In the genomic region with DNA sequence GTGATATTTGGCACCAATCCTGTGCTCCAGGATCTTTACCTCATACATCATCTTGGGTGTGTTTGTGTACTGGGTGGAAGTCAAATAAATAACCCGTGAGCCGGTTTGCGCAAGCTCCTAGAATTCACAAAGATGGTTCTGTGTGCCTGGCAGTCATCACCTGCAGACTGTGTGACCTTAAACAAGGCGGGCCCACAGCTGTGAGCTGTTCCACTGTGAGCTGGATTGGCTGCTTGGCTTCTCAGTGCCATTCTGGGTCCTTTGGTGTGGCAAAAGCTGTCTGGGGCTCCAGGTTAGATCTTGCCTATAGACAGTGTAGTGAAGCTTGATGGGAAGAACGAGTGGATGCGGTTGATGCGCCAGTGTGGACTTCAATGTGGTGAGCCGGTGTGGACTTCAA, we compare ENCODE assay signal across 15 mouse cellular contexts. TPM values are rescaled to one million over a fixed set of nuclear protein-coding genes. Genes with fewer than 3 reads are reported as not detected.
A peak's percentile ranks its signal among the peaks of the same experiment; 100 is the strongest.
DNase-seq lines count a peak whose midpoint lies in the region; ATAC-seq lines count a peak whose summit lies in the region.
"Had no signal": no experiment of that assay in that cellular context is flagged by ENCODE, and none has a peak within 500 bp of the region (broad histone marks: within the 10 kb centered on the region; RNA-seq: fewer than 3 reads in every experiment).

No protein-coding gene starts in this region.

- H3K4me2 ChIP-seq in kidney, embryonic 15.5 days: no peak overlapping the region
- no peak overlapping the region for H3K4me2 ChIP-seq in embryonic facial prominence, embryonic 14.5 days (ENCODE audit: low read depth, low read length)
- no peak overlapping the region for H3K4me2 ChIP-seq in limb, embryonic 11.5 days (ENCODE audit: low read depth, severe bottlenecking)
- H3K4me2 ChIP-seq: forebrain, embryonic 13.5 days; liver, embryonic 12.5 days had no signal

- H3K27me3 ChIP-seq in kidney, embryonic 15.5 days: no peaks in the 10 kb centered on the region
- H3K27me3 ChIP-seq in embryonic facial prominence, embryonic 14.5 days (replicated peaks; ENCODE audit: control insufficient read depth, insufficient read depth, low read length): no peaks in the 10 kb centered on the region
- no peaks in the 10 kb centered on the region for H3K27me3 ChIP-seq in limb, embryonic 11.5 days (ENCODE audit: control insufficient read depth, insufficient read depth, low read length)
- H3K27me3 ChIP-seq in midbrain, embryonic 10.5 days (ENCODE audit: low read depth, poor library complexity, severe bottlenecking): peaks cover 13% of the 10 kb centered on the region; the same call in 1 of the 2 replicates
- H3K27me3 ChIP-seq: forebrain, embryonic 13.5 days had no signal

- 74% methylated on average over 8 of the region's 8 CpGs for WGBS in kidney, embryonic 15.5 days
- 80% methylated on average over 8 of the region's 8 CpGs for WGBS in embryonic facial prominence, embryonic 14.5 days
- WGBS in limb, embryonic 11.5 days: 75% methylated on average over 8 of the region's 8 CpGs
- 91% methylated on average over 8 of the region's 8 CpGs for WGBS in midbrain, embryonic 10.5 days

- H3K9ac ChIP-seq in kidney, embryonic 15.5 days: no peak overlapping the region
- no peak overlapping the region for H3K9ac ChIP-seq in embryonic facial prominence, embryonic 14.5 days (ENCODE audit: low read depth, low read length)
- H3K9ac ChIP-seq in limb, embryonic 11.5 days (ENCODE audit: low read length): no peak overlapping the region
- H3K9ac ChIP-seq: forebrain, embryonic 13.5 days; liver, embryonic 12.5 days had no signal

- no peak for DNase-seq in kidney, postnatal 10 days
- DNase-seq in embryonic facial prominence, embryonic 14.5 days (ENCODE audit: low spot score): peak; percentile 36
- DNase-seq in limb, embryonic 11.5 days (ENCODE audit: low spot score): peak; percentile 34
- DNase-seq in thymus, adult 18-20 months: peak; percentile 43 to 61
- no peak for DNase-seq in left cerebral cortex, adult 18-20 months (ENCODE audit: low spot score in 2 of 2)
- DNase-seq in midbrain, embryonic 10.5 days (ENCODE audit: low spot score): no peak
- DNase-seq: adrenal gland, adult 2 months; cerebellum, adult 18-20 months; kidney, postnatal 4 days; right cerebral cortex, postnatal 25 days had no signal

- ATAC-seq in kidney, embryonic 15.5 days (replicated peaks; ENCODE audit: low FRiP score): no peak; the same call in 1 of the 2 replicates
- ATAC-seq in embryonic facial prominence, embryonic 14.5 days (ENCODE audit: low read depth): no peak
- ATAC-seq in limb, embryonic 11.5 days (ENCODE audit: insufficient number of reproducible peaks, low FRiP score, low TSS enrichment, low read depth): no peak
- ATAC-seq in erythroid progenitor cell, adult 5-6 weeks (replicated peaks; ENCODE audit: low FRiP score, poor library complexity, severe bottlenecking): no peak
- ATAC-seq: forebrain, embryonic 13.5 days; liver, embryonic 12.5 days; midbrain, embryonic 16.5 days had no signal

- H3K9me3 ChIP-seq in kidney, embryonic 15.5 days (replicated peaks): no peaks in the 10 kb centered on the region
- H3K9me3 ChIP-seq in embryonic facial prominence, embryonic 14.5 days (ENCODE audit: control insufficient read depth, low read length): no peaks in the 10 kb centered on the region
- H3K9me3 ChIP-seq in limb, embryonic 11.5 days (ENCODE audit: control insufficient read depth, low read length): no peaks in the 10 kb centered on the region; the same call in 1 of the 2 replicates
- H3K9me3 ChIP-seq in midbrain, embryonic 10.5 days (replicated peaks): no peaks in the 10 kb centered on the region
- H3K9me3 ChIP-seq: forebrain, embryonic 13.5 days; liver, embryonic 12.5 days had no signal

- H3K4me1 ChIP-seq in kidney, embryonic 15.5 days: peaks cover 46% of the 10 kb centered on the region
- peaks cover 23% of the 10 kb centered on the region for H3K4me1 ChIP-seq in embryonic facial prominence, embryonic 14.5 days (ENCODE audit: control insufficient read depth, insufficient read depth, low read length)
- H3K4me1 ChIP-seq in limb, embryonic 11.5 days (ENCODE audit: control insufficient read depth, insufficient read depth, low read length): peaks cover 19% of the 10 kb centered on the region
- peaks cover 18% of the 10 kb centered on the region for H3K4me1 ChIP-seq in midbrain, embryonic 10.5 days

- no peaks in the 10 kb centered on the region for H3K36me3 ChIP-seq in kidney, embryonic 15.5 days
- H3K36me3 ChIP-seq in embryonic facial prominence, embryonic 14.5 days (ENCODE audit: control insufficient read depth, insufficient read depth, low read length): no peaks in the 10 kb centered on the region
- no peaks in the 10 kb centered on the region; the same call in 1 of the 2 replicates for H3K36me3 ChIP-seq in limb, embryonic 11.5 days (ENCODE audit: control insufficient read depth, insufficient read depth, low read length)
- no peaks in the 10 kb centered on the region for H3K36me3 ChIP-seq in midbrain, embryonic 10.5 days
- H3K36me3 ChIP-seq: liver, embryonic 12.5 days had no signal

- no peak overlapping the region for H3K4me3 ChIP-seq in kidney, embryonic 15.5 days (replicated peaks)
- H3K4me3 ChIP-seq in embryonic facial prominence, embryonic 14.5 days (ENCODE audit: low read depth, low read length): no peak overlapping the region
- no peak overlapping the region for H3K4me3 ChIP-seq in limb, embryonic 11.5 days (ENCODE audit: low read depth, low read length)
- no peak overlapping the region for H3K4me3 ChIP-seq in midbrain, embryonic 10.5 days
- H3K4me3 ChIP-seq: forebrain, embryonic 13.5 days; liver, embryonic 12.5 days had no signal

- H3K27ac ChIP-seq in kidney, embryonic 15.5 days: 0 out of 2 replicates have a peak overlapping the region, but pooled peaks have one; percentile 39
- peak overlapping the region; percentile 28; the same call in 1 of the 2 replicates for H3K27ac ChIP-seq in embryonic facial prominence, embryonic 14.5 days (replicated peaks; ENCODE audit: low read depth, low read length)
- H3K27ac ChIP-seq in limb, embryonic 11.5 days (replicated peaks; ENCODE audit: low read depth, low read length): no peak overlapping the region
- H3K27ac ChIP-seq in midbrain, embryonic 10.5 days (replicated peaks): no peak overlapping the region
- H3K27ac ChIP-seq: forebrain, embryonic 13.5 days; liver, embryonic 12.5 days had no signal

RNA-seq across cellular contexts. Expression of gene Gne, which starts 19.6 kb away (rescaled TPM):
- polyA plus RNA-seq in kidney, embryonic 15.5 days (2015; fragmentation: Nextera tagmentation; extraction: Ambion mirVana): 22.5 and 25.3 TPM in 2 replicates
- 27.6 and 29.0 TPM in 2 replicates for polyA plus RNA-seq in embryonic facial prominence, embryonic 14.5 days (2014; fragmentation: Nextera tagmentation; extraction: Ambion mirVana)
- polyA plus RNA-seq in limb, embryonic 11.5 days (2014; fragmentation: Nextera tagmentation; extraction: Ambion mirVana): 20.7 and 20.8 TPM in 2 replicates
- total RNA-seq in erythroid progenitor cell, adult 5-6 weeks (2015; ENCODE audit: low replicate concordance): 3.6 and 6.3 TPM in 2 replicates
- total RNA-seq in erythroid progenitor cell, adult 5-6 weeks (2017; ENCODE audit: low replicate concordance): 2.5 and 7.6 TPM in 2 replicates
- total RNA-seq in left cerebral cortex, adult 18-20 months (2021): 10 to 100 TPM; 45.3 to 54.3 TPM
- 14.5 and 17.6 TPM in 2 replicates for polyA plus RNA-seq in midbrain, embryonic 10.5 days (2016; fragmentation: Nextera tagmentation; extraction: Ambion mirVana)

Comparison
In these comparisons a context has a peak if more than half of its experiments do, and no peak if none do; other contexts are left out.
1. H3K27ac ChIP-seq: peak in kidney, embryonic 15.5 days (single experiment) and embryonic facial prominence, embryonic 14.5 days (single experiment); none in limb, embryonic 11.5 days (single experiment) and midbrain, embryonic 10.5 days (single experiment).
2. DNase-seq: peak in embryonic facial prominence, embryonic 14.5 days (single experiment), limb, embryonic 11.5 days (single experiment) and thymus, adult 18-20 months (2 of 2); none in kidney, postnatal 10 days (single experiment), left cerebral cortex, adult 18-20 months (0 of 2) and midbrain, embryonic 10.5 days (single experiment).